Mouse (Mus musculus) ZHBTc4 (cell line): Measurements from ENCODE around the gene Dmtf1.
A peak's percentile ranks its signal among the peaks of the same experiment; 100 is the strongest.

Experiments
- DNase-seq: peaks from one replicate; pipeline ENCODE4 v3.0.0-alpha.2; 2011; ENCODE audit warnings: low read depth, low spot score

Gene Dmtf1

GRCm38 (mm10) chr5:9107296-9108089, 54.1 kb downstream of the Dmtf1 start:
- DNase-seq = no peak

GRCm38 (mm10) chr5:9106806-9107205, 54.8 kb downstream of the Dmtf1 start:
- no peak for DNase-seq

GRCm38 (mm10) chr5:9103958-9104357, 57.6 kb downstream of the Dmtf1 start:
- DNase-seq = no peak

GRCm38 (mm10) chr5:9102696-9103095, 58.9 kb downstream of the Dmtf1 start:
- DNase-seq = no peak

- DNase-seq = peak; percentile 76
Measured at GRCm38 (mm10) chr5:9100849-9101801, 60.5 kb downstream of the Dmtf1 start.

- peak; percentile 95 for DNase-seq
Measured at GRCm38 (mm10) chr5:9100207-9100848, 61.2 kb downstream of the Dmtf1 start, which contains the start of gene Tmem243. Tmem243 (plus strand) TSS chr5:9100668.

GRCm38 (mm10) chr5:9093490-9093889, 68.1 kb downstream of the Dmtf1 start:
- DNase-seq = no peak

GRCm38 (mm10) chr5:9092716-9093115, 68.9 kb downstream of the Dmtf1 start:
- no peak for DNase-seq

- no peak for DNase-seq
Measured at GRCm38 (mm10) chr5:9090493-9091106, 71.0 kb downstream of the Dmtf1 start.

- DNase-seq = no peak
Measured at GRCm38 (mm10) chr5:9086924-9087719, 74.5 kb downstream of the Dmtf1 start.

- no peak for DNase-seq
Measured at GRCm38 (mm10) chr5:9079773-9080501, 81.6 kb downstream of the Dmtf1 start.

GRCm38 (mm10) chr5:9073177-9073854, 88.3 kb downstream of the Dmtf1 start:
- peak; percentile 19 for DNase-seq

- DNase-seq = no peak
Measured at GRCm38 (mm10) chr5:9071360-9071759, 90.2 kb downstream of the Dmtf1 start.

GRCm38 (mm10) chr5:9069599-9070209, 91.9 kb downstream of the Dmtf1 start:
- DNase-seq = no peak

GRCm38 (mm10) chr5:9068886-9069285, 92.7 kb downstream of the Dmtf1 start:
- DNase-seq = no peak
